Mouse (Mus musculus) spleen, postnatal 36 days (tissue): Measurements from ENCODE around the gene Chp2.
"Not testable (repeated sequence)": the region's sequence is repeated elsewhere in the genome, so short reads cannot be mapped to it uniquely, and the experiment has no call there.

ENCODE experiments used
- DNase-seq, 2 experiments: peaks; one replicate each; pipeline ENCODE4 v3.0.0; 2022; ENCODE audit warnings: low spot score in 2 of 2, mixed read lengths in 1 of 2

Chp2 gene

DNA sequence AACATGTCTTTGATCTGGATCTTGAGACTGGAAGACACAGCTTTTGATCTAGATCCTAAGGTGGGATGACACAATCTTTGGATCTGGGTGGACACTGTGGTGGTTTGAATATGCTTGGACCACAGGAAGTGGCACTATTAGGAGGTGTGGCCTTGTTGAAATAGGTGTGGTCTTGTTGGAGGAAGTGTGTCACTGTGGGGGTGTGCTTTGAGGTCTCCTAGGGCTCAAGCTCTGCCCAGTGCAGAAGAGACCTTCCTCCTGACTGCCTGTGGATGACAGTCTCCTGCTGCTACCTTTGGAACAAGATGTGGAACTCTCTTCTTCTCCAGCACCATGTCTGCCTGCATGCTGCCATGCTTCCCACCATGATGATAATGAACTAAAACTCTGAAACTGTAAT lies 23.4 kb downstream of the Chp2 start:
- not testable (repeated sequence) for DNase-seq

DNA sequence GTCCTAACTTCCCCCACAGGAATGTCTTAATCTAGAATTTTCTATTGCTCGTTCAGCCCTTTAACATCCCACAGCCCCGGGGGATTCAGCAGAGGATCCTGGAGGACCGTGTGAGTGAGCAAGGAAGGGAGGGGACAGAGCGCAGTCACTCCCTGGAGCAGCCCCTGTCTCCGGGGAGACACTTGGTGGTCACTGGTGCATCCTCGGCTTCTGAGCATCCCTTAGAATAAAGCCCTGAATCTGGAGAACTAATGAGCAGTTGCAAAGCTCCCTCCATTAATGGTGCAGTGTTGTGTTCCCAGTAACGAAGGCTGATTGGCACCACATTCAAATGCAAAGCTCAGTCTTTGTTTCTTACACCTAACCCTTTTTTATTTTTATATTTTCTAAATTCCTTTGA lies 24.9 kb downstream of the Chp2 start:
- no peak for DNase-seq

DNA sequence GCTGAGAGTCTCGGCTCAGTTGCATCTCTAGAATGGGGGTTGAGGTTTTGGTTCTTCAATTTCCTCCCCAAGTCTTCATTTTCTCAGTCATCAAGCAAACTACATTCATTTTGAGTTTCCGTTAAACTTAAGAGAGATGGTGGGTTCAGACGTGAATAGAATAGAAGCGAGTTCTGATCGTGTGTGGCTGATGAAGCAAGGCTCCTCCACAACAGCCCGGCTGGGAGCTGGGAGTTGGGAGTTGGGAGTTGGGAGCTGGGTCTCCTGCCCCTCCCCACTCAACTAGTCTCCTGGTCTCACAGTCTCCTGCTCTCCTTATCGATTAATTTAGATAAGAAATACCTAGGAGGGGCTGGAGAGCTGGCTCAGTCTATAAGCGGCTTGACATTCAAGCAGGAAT lies 25.3 kb downstream of the Chp2 start:
- no peak for DNase-seq

- DNase-seq = no peak
These were observed 26.7 kb downstream of the Chp2 start for GRCm38 (mm10) chr7:122245976-122246375.

DNA sequence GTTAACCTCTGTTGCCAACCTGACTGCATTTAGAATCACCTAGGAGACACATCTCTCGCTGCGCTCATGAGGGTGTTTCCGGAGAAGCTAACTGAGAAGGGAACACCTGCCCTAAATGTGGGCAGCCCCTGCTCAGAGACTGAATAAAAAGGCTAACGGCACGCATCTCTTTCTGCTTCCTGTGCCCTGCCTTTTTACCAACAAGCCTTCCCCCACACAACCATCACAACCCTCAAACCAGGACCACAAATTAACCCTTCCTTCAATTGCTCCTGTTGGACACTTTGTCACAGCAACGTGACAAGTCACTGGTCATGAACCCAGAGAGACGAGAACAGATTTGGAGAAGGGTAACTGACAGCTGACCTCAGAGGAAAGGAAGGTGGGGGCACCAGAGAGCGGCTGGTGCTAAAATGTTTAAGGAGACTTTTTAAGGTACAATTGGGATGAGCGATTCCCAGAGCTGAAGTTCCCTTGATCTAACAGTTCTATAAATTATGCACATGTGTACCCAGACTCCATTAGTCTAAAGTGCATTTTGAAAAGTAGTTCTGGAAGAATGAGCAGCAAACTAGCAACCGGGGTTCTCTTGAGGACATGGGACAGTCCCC lies 28.1 kb downstream of the Chp2 start:
- peak; percentile 20 to 32 for DNase-seq

- no peak for DNase-seq
These were observed 30.1 kb downstream of the Chp2 start for GRCm38 (mm10) chr7:122249321-122249821.

DNA sequence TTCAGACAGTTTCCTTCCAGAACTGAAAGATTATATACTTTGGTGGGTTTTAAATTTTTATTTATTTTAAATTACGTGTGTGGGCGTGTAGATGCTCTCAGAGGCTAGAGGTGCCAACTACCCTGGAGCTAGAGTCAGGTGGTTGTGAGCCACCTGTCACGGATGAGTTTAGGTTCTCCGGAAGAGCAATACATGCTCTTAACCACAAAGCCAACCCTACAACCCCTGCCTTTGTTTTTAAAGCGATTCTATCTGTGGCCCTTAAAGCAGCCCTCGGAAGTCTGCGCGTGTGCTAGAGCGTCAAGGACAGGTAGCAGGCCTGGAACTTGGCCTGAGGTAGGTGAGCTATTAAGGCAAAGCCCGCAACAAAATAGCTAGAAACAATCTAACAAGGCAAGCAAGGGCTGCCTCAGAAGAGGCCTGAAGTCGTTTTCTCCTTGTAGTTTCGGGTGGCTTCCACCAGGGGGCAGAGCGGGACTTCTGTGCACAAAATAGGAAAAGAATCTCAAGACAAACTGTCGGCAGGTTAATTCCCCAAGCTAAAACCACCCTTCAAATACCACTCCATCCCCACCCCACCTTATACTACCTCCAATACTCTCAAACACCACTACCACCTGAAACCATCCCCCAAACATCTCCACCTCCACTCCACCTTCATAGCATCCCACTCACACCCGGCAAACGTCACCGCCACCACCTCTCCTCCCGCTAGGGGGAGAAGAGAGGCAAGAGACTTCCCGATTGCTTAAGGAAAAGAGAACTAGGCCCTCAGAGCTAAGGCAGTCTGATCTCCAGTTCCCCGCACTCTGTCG lies 32.1 kb downstream of the Chp2 start:
- DNase-seq = peak; percentile 79 to 85

DNA sequence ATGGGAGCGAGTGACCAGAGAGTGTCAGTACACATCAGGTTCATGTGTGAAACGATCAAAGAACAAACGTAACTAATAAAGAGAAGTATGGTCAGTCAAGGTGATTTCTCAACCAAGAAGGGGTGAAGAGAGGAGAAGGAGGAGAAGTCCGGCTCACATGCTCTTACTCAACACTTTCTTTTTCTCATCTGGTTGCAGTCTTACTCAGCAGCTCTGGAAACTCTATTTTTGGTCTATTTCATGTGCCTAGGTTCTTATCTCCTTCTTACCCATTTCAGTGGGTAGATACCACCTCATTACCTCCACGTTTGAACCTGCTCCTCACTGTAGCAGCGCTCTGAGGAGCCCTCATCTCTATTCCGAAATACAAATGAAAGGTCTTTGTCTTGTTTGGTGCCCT lies 37.4 kb downstream of the Chp2 start:
- DNase-seq = no peak

DNA sequence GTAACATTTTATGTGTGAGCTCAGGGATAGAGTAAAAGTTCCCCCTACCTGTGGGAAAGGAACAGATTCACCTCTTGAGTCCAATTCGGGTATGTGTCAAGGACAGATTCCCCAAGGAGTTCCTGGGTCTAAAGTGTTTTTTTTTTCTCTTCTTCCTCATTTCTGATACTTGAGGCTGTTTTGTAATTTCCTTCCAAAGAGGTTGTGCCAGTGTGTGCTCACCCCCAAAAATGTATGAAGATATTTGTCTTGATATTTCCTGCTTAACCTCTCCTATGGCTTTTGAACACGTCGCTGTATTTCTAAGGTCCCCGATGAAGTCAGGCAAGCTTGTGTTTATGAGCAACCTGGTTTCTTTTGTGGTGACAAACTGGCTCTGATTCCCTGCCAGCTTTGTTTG lies 39.2 kb downstream of the Chp2 start:
- DNase-seq = no peak

DNA sequence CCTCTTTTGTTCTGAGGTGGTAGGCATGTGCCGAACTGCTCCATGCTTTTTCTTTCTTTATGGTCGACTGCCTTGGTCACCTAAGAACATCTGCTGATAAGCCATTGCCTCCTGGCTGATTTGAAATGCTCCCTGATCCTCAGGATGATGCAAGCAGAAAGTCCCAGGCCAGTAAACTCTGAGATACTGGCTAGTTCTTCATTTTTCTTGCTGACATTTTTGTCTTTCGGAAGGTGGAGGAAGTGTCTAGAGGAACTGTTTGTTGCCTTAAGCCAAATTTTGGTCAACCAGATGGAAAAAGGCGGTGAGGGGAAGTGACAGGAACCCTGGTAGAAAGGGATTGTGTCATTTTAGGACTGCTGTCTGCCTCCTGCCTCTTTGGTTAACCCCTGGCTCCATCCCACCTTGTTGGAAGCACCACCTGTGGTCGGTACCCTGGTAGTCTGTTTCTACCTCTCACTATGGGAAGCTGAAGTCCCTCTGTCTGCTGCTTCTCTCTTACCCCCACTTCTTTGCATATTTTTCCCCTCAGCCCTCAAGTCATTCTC lies 40.8 kb downstream of the Chp2 start:
- peak; percentile 56 to 70 for DNase-seq

GRCm38 (mm10) chr7:122268983-122269486 lies 49.7 kb downstream of the Chp2 start:
- DNase-seq = no peak

- no peak for DNase-seq
These were observed 53.0 kb downstream of the Chp2 start for GRCm38 (mm10) chr7:122272334-122272733.
